Mouse (Mus musculus): Measurements from ENCODE around the gene Pramel5. TPM values are rescaled to one million over a fixed set of nuclear protein-coding genes. Genes with fewer than 3 reads are reported as not detected.
"Not testable (repeated sequence)": the region's sequence is repeated elsewhere in the genome, so short reads cannot be mapped to it uniquely, and the experiment has no call there.

Gene Pramel5
- total RNA-seq (2021): not detected in 2 replicates
- long read RNA-seq: 0 reads

DNA sequence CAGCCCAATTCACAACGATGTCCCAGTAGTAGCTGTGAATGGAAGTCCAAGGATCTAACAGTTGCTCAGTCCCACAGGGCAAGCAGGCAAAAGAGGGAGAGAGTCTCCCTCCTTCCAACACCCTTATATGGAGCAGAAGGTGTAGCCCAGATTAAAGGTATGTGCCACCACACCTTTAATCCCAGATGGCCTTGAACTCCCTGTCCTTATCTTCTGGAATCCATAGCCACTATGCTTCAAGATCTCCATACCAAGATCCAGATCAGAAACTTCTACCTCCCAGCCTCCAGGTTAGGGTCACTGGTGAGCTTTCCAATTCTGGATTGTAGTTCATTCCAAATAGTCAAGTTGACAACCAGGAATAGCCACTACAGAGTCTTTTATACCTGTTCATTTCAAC, at the start of gene Pramel5:
Pramel5 (minus strand) TSS at position 101 of the 400 bp plus-strand sequence.
- DNase-seq: not testable (repeated sequence)

DNA sequence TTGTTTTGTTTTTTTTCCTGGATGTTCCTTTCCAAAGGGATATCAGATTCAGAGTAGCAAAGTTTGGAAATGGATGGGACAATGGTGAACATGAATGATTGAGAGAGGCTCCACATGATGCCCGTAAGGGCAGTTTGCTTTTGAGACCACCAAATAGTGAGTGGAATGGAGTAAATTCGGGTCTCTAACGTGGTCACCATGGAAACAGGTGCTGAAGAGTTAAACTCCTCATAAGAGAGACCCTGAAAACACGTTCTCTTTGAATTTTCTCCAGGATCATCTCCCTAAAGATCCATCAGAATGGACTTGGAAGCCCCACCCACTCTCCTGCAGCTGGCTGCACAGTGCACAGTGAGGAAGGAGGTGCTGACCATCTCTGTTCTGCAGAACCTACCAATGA, 49.7 kb upstream of the Pramel5 start, which contains the start of gene Gm13128:
Gm13128 (plus strand) TSS at position 301 of the 400 bp plus-strand sequence.
- not testable (repeated sequence) for DNase-seq

DNA sequence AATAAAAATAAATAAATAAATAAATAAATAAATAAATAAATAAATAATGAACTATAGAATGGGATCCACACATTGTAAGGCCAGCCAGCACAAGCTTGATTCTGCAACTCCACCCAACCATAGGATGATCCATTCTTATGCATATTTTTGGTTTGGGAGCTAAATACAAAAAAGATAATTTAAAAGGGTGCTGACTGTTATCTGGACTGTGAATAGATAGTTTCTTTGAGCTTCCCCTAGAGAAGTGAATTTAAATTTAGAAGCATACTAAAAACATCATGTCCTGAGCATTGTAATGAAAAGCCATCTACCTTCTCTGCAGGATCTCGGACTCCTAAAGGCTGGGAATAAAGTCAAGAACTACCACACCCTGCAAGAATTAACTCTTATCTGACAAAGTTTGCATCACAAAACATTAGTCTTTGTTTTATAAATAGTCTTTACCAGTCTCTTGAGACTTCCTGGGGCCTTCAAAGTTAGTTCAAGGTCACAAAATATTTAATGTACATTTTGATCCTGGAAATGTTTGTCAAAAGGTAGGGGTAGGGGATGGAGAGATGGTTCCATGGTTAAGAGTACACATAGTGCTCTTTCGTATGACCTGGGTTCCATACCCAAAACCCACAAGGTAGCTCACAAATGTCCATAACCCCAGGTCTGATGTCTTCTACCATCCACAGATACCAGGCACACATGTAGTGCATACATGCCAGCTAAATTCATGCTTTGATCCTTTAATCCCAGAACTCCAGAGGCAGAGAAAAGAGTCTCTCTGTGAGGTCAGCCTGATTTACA, 32.6 kb upstream of the Pramel5 start:
- not testable (repeated sequence) for DNase-seq

DNA sequence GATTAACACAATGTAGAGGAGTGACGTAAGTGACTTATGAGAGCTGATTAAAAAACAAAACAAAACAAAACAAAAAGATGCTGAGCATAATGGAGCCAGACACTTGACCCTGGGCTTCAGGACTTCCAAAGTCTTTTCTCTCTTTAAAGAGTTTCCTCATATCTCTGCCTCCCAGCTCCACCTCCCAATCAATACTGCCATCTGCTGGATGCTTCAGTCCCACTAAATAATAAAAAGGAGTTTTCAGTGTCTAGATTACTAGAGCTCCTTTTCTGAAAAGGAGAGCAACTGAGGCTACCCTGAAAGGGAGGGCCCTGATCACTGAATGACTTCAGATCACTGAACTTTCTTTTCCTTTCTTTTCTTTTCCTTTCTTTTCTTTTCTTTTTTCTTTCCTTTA, 19.1 kb upstream of the Pramel5 start:
- not testable (repeated sequence) for DNase-seq

DNA sequence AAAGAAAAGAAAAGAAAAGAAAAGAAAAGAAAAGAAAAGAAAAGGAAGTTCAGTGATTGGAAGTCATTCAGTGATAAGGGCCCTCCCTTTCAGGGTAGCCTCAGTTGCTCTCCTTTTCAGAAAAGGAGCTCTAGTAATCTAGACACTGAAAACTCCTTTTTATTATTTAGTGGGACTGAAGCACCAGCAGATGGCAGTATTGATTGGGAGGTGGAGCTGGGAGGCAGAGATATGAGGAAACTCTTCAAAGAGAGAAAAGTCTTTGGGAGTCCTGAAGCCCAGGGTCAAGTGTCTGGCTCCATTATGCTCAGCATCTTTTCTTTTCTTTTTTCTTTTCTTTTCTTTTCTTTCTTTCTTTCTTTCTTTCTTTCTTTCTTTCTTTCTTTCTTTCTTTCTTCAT, 25.5 kb downstream of the Pramel5 start:
- DNase-seq: not testable (repeated sequence)

Other genes starting within 250 kb of the Pramel5 start
- gene Pramel4, start 221.4 kb downstream of the Pramel5 start, total RNA-seq (2021): not detected in 2 replicates
- gene Gm13102, start 174.0 kb downstream of the Pramel5 start, total RNA-seq (2021): not detected in 2 replicates
- gene Oog3, start 117.8 kb downstream of the Pramel5 start, total RNA-seq (2021): not detected in 2 replicates
- not detected in 2 replicates for gene Oog2, start 89.8 kb downstream of the Pramel5 start, total RNA-seq (2021)
- not detected in 2 replicates for gene C87977, start 67.2 kb downstream of the Pramel5 start, total RNA-seq (2021)
- gene Gm13128, start 49.8 kb upstream of the Pramel5 start, total RNA-seq (2021): not detected in 2 replicates
- gene Gm13119, start 77.5 kb upstream of the Pramel5 start, total RNA-seq (2021): not detected in 2 replicates
- not detected in 2 replicates for gene Pramef20, start 97.4 kb upstream of the Pramel5 start, total RNA-seq (2021)
- gene Pramef12, start 128.0 kb upstream of the Pramel5 start, total RNA-seq (2021): not detected in 2 replicates
- gene 1700012P22Rik, start 158.3 kb upstream of the Pramel5 start, total RNA-seq (2021): not detected in 2 replicates
- not detected in 2 replicates for gene Gm9944, start 172.8 kb upstream of the Pramel5 start, total RNA-seq (2021)
- not detected in 2 replicates for gene Aadacl3, start 183.3 kb upstream of the Pramel5 start, total RNA-seq (2021)
- gene 9430007A20Rik, start 239.3 kb upstream of the Pramel5 start, total RNA-seq (2021): not detected in 2 replicates

Data from adrenal gland, postnatal 25 days (tissue).